Mouse (Mus musculus) mouse embryonic stem cell (cell line): Measurements from ENCODE around the gene Zfand2a.

Source experiments
- in situ Hi-C, 2 experiments: fragments of 300-500 bp; cut with MboI; formaldehyde crosslinking; loops; 1 replicate in 1 of 2; 3 replicates in 1 of 2; pipeline ENCODE4 v1.14.3; 2019 to 2020; ENCODE audit warnings: low sequenced_read_pairs in 2 of 2, low pct_unique_long_range_greater_than_20kb in 1 of 2, mixed read lengths in 1 of 2; ENCODE audit not compliant: unreplicated experiment in 1 of 2

Gene Zfand2a

GRCm38 (mm10) chr5:139474741-139475140, 9.6 kb downstream of the Zfand2a start:
- in situ Hi-C loops, result no loop called here

GRCm38 (mm10) chr5:139467998-139468397, 16.4 kb downstream of the Zfand2a start:
- in situ Hi-C loops, result no loop called here

GRCm38 (mm10) chr5:139466801-139467200, 17.5 kb downstream of the Zfand2a start:
- in situ Hi-C loops, result no loop called here

- in situ Hi-C loops, result no loop called here
Observed at GRCm38 (mm10) chr5:139466373-139466772, 18.0 kb downstream of the Zfand2a start.

DNA sequence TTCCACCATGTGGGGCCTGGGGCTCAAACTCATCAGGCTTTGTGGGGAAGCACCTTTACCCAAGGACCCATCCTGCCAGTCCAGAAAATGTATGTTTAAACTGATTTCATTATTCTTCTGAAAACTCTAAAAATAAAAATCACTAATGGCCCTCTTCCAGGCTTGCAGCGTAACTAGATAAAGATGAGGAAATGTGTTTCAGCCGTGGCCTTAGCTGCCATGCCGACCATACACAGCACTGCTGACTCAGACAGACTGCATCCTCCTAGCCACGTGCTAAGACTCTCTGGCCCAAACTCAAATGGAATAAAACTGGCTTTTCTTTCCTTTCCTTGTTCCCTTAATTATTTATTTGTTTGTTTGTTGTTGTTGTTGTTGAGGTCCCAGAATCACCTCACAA, 19.5 kb downstream of the Zfand2a start:
- in situ Hi-C loops, result no loop called here

GRCm38 (mm10) chr5:139460384-139461067, 23.8 kb downstream of the Zfand2a start, which contains the start of gene 3110082I17Rik:
Gene 3110082I17Rik, minus strand, starts transcription at chr5:139460527.
- in situ Hi-C loops, result no loop called here

GRCm38 (mm10) chr5:139459938-139460337, 24.4 kb downstream of the Zfand2a start:
- in situ Hi-C loops, result no loop called here

DNA sequence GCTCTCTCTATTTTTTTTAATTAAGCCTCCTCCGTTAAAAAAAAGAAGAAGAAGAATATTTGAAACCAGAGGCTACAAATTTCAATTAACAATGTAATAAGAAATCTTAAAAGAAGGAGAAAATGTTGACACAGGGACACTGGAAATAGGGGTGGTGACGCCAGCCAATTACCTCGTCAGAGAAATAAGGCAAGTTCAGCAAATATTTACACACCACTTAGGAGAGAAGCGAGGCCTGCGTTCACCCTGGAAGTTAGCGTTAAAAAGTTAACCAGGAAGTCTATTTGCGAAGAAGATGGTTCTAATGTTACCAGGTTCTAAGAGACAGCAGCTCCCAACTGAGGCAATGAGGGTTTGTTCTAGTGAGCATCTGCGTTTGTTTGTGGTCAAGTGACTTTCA, 27.1 kb downstream of the Zfand2a start:
- in situ Hi-C loops, result no loop called here

DNA sequence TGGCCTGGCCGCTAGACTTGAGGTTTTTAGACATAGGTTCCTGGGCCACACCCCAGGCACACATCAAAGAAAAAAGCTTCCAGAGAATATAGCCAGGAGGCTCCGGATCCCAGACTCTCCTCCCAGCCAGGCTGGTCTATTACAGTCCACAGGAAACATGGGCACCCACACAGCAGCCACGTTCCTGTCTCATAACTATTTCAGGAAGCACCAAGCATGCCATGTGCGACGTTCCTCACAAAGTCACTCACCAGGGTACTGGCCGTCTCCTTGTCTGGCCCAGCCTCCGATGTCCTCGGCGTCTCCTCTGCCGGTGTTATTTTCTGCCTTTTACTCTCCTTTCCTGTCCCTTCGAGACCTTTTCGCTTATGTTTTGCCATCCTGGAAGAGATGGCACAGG, 29.2 kb downstream of the Zfand2a start:
- in situ Hi-C loops, result no loop called here

GRCm38 (mm10) chr5:139453031-139453430, 31.3 kb downstream of the Zfand2a start:
- in situ Hi-C loops, result no loop called here

DNA sequence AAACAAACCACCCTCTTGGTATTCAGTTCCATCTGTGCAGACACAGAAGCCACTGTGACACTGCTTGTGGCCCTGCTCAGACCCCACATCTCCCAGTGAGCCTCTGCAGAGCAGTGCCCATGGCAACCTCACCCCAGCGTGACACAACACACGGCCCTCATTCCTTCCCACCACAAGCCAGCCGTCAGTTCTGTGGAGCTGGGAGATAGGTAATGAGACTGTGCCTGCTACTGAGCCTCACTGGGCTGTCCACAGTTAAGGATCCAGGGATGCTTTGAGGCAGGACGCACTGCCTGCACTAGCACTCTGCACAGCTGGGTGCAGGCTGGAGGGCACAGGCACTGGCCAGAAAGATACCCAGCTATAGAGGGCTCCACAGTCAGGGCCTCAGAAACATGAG, 34.4 kb downstream of the Zfand2a start:
- in situ Hi-C loops, result no loop called here

DNA sequence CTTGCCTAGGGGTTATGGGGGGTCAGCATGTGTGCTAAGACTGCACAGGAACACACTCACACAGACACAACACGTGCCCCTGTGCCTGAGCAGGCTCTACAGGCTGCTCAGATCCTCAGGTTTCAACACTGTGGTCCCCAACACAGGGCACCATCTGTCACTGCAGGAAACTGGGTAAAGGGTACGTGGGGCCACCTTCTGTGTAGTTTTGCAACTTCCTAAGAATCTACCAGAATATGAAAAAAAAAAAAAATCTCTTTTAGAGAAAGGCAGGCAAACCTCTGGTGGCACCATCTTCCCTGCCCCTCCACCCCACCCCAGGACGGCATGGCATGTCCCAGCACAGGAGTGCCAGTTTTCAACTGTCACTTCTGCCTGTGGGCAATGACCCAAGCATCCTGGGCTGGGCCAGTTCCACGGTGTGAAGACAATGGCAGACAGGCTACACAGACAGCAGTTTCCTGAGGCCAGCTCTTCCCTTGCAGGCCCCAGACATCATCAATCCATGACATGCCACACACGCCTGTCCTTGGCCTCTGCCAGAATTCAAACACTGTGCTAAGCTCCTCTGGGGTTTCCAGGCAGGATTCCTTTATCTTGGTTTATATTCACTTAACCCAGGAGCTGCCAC, 35.1 kb downstream of the Zfand2a start:
- in situ Hi-C loops, result no loop called here

- in situ Hi-C loops, result no loop called here
Observed at GRCm38 (mm10) chr5:139448025-139448424, 36.3 kb downstream of the Zfand2a start.

DNA sequence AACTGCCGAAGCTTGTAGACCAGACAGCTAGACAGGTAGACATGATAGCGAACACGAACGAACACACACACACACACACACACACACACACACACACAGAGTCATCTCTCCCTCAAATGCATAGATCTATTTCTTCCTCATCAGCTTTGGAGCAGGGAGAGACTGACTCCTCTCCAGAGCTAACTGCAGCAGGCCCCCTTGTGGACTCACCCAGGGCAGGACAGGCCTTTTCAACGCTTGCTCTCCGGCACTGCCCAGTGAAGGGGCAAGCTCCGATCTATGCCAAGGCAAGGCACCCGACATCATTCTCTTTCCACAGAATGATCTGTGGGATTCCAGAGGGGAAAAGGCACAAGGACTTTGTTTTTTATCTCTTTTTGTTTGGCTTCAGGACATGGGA, 39.1 kb downstream of the Zfand2a start:
- in situ Hi-C loops, result no loop called here

DNA sequence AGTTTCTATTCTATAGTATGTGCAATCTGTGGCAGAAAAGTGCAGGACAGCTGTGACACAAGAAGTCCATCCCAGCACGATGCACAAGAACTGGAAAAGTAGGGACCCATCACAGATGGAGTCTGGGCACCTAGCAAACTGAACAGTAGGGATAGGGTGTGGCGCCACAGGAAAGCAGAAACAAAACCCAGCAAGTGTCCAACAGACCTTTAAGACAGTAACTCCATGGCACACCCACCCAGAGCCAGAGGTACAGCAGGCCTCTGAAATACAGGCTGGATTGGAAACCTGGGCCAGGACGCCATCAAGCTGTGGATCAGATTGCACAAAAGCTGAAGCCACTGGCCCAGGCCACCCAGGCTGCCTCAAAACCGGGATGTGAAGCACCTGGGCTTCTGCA, 41.4 kb downstream of the Zfand2a start:
- in situ Hi-C loops, result no loop called here

- in situ Hi-C loops, result no loop called here
Observed at GRCm38 (mm10) chr5:139442428-139442827, 41.9 kb downstream of the Zfand2a start.

- in situ Hi-C loops, result no loop called here
Observed at GRCm38 (mm10) chr5:139441726-139442018, 42.7 kb downstream of the Zfand2a start.

- in situ Hi-C loops, result no loop called here
Observed at GRCm38 (mm10) chr5:139440926-139441725, 43.2 kb downstream of the Zfand2a start.

DNA sequence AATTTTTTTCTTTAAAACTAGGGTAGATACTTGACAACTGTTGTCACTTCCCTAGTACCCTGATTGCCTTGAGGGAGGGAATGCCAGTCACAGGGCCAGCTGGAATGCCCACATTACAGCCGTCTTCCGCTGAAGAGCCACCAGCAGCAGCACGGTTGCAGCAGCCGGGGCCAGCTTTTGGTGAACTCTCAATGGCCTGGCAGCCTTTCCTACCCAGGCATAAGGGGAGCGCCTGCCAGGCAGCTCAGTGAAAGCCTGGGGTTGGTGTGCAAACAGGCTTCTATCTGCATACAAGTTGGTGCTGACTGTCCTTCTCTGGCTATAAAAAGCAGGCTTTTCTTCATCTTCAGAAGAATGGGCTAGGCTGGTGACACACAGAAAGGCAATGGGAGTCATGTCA, 43.9 kb downstream of the Zfand2a start:
- in situ Hi-C loops, result no loop called here

DNA sequence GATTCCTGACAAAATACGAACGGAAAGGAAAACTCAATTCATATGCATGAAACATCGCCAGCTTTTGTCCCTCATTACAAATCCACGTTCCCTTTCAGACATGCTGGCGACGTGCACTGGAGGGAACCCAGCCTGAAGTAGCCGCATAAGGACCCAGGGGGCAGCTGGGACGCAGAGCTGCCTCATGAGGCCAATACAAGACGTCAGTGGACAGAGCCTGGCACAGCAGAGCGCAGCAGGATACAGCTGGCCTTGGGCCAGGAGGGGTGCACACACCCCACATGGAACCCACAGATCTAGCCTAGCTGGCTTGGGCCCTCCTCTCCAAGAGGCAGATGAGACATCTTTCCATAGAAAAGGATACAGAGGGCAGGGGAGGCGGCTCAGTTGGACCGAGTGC, 45.9 kb downstream of the Zfand2a start:
- in situ Hi-C loops, result no loop called here
